Mouse (Mus musculus): Measurements from ENCODE around the gene Tmed9.

Gene Tmed9

DNA sequence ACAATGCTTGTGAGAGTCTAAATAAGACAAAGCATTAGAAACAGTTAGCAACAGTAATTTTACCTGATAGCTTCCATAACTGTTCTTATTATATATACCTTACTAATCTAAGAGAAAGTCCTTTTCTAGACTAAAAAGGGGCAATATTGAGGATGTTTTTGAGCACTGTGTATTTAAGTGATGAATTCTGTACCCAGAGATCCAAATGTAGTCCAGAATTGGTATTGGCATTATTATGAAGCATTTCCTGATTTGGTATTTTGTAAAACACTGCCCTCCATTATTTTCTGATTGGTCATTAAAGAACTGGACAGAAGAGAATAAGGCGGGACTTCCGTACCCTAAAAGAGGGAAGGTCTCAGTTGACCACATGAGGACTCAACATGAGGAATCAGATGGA lies at the start of gene Tmed9:
TSS of gene Tmed9 (plus strand) at position 301 of the 400 bp plus-strand sequence.
- DNase-seq (ENCODE audit: low spot score) = no peak

DNA sequence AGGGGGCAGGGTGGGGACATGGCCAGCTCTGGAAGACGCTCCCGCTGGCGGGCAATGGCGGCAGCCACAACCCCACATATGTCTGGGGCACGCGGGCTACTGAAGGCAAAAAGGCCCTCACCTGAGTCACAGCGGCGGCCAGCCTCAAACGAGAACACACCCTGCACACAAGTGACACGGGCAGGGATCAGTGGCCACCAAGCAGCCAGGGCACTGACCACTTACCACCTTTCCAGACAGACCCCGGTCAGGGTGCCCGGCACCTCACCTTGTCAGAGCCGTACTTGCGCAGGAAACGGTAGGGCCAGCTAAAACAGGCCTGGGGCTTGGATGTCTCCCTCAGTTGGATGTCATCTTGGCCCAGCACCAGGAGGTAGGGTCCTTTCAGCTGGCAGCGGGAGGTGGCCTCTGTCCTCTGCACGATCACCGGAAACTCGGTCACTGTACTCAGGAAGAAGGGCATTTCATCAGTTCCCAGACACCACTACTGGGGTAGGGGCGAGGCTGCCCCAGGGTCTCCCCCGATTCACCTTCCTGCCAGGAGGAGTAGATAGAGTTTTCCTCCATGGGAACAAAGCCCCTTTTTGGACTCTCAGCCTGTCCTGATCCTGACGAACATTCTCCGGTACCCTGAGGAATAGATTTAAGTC lies 49.5 kb upstream of the Tmed9 start:
- no peak for DNase-seq (ENCODE audit: low spot score)

DNA sequence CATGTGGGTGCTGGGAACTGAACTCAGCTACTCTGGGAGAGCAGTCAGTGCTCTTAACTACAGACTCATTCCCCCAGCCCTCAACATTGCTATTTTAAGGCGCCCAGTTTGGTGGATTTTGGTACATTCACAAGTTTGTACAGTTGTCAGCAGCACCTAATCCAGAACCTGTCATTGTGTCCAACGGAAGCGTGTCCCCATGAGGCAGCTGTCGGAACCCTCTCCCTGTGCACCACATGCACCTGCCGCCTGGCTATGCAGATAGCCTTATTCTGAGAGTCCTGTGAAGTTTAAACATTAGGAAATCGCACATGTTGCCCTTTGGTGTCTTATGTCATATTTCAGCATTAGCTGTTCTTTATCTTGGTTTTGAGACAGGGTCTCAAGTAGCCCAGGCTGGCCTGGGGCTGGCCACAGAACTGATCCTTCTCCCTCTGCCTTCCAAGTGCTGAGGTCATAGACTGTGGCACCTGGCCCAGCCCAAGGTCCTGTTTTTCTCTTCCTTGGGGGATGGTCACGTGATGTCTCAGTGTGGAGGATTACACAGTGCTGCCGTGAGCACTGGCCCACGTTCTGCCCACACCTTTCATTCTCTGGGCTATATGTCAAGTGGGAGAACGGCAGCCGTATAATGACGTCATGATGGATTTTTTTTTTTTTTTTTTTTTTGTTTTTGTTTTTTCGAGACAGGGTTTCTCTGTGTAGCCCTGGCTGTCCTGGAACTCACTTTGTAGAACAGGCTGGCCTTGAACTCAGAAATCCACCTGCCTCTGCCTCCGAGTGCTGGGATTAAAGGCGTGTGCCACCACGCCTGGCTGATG lies 47.6 kb upstream of the Tmed9 start:
- no peak for DNase-seq (ENCODE audit: low spot score)

DNA sequence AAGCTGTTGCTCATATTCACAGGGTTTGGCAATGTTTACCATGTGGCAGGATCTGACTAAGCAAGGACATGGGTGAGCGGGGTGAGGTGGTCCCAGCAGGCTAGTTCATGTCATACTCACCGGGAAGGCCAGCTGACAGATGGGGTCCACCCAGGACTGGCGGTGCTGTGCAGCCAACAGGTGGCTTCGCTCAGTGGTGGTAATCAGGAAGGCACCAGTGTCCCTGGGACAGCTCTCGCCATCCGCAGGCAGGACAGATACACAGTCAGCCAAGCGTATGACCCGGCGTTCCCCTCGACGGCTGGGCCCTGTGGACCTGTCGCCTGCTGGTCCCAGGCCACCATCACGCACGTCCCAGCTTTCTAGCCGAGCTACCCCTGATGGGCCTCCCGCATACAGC lies 46.3 kb upstream of the Tmed9 start:
- DNase-seq (ENCODE audit: low spot score) = no peak

DNA sequence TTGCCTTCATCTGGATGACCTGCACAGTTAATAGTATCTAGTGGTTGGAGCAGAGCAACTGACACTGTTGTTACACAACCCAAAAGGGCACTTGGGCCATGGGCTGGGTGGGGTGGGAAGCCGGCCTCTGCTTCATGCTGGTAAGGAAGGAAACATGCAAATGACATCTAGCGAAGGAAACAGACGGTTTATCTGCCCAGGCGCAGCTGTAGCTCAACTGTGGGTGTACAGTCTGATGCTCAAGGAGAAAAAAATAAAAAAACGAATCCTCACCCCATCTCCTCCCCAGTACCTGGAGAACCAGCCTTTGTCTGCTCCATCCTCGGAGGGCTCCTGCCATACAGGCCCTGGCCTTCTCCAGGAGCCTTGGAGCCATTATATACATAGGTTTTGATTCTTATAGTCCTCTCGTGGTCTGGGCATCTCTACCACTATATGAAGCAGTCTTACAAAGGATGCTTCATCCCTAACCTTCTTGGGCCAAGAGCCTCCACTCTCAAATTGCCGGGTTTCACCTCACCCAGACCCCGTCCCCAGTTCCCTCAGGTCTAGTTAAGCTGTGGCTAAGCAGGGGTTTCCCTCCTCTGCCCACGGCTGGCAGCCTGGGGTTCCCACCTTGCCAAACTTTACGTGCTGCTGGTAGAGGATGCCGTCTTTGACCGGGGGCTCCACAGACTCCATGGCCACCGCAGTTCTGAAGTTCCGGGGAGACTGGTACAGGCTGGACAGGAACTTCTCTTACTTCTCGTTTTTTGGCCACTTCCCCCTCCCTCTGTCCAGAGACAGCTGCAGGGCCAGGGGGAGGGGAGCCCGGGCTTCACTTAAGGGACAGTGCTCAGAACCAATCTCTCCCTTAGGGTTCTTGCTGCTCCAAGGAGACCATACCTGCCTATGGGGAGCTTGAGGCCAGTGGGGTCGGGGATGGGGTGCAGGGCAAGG lies 45.4 kb upstream of the Tmed9 start:
- DNase-seq (ENCODE audit: low spot score) = no peak

DNA sequence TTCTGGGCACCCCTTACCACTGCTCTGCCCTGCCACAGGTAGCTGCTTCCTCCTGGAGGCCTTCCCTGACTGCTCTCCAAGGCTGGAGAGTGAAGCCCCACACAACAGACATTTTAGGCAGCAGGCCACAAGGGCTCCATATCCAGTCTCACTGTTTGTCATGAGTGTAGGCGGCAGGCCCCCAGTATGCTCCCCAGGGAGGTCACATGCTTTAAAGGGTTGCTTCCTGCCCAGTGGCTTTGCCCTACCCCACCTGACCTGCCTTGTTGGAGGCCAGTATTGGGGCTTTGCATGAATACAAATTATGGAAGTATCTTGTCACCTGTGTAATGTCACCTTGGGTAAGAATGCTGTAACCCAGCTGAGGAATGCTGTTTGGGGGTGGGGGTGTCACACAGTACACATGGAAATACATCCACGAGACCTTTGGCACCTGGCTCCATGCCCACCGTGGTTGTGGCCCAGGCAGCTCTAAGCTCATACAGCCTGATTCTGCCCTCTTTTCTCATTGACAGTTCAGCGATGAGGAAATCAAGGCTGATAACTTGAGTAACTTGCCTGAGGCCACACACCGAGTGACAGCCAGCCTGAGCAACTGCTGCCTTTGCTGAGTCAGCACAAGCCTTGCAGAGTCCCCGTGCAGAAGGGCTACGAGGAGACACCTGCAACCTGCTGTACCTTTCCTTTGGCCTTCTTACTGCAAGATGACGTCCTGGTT lies 44.2 kb upstream of the Tmed9 start, which contains the start of gene Dok3:
TSS of gene Dok3 (minus strand) at position 99 of the 718 bp plus-strand sequence.
- no peak for DNase-seq (ENCODE audit: low spot score)

DNA sequence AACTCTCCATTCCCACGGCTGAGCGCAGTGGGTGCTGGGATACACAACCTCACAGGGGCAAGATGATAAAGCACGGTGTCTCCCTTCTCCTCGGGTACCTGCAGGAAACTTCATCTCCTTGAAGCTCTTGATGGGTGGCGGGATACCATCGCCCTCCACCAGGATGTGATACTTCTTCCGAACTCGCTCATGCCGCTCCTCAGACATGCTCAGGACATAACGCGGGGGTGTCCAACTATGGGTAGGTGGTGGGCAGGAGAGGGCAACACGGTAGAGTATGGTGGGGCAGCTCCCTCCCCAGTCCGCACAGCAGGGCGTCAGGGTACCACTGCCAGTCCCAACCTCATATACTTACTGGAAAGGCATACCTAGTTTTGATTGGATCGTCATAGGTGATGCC lies 38.3 kb upstream of the Tmed9 start:
- no peak for DNase-seq (ENCODE audit: low spot score)

DNA sequence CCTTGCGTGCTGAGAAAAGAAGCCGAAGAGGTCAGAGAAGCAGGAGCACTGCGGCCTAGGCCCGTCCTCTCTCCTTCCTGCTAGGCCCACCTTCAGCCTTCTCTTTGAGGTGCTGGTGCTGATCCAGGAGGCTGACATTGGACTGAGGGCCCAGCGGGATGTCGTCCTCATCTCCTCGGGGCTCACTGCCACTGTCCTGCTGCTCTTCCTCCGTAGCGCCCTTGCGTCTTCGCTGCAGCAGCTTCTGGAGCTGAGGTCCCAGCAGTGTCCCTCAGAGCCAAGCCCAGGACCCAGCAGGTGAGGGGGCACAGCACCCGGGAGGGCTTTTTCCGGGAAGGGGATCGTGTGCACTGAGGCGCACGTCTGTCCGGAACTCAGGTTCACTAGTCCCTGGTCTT lies 37.7 kb upstream of the Tmed9 start:
- no peak for DNase-seq (ENCODE audit: low spot score)

DNA sequence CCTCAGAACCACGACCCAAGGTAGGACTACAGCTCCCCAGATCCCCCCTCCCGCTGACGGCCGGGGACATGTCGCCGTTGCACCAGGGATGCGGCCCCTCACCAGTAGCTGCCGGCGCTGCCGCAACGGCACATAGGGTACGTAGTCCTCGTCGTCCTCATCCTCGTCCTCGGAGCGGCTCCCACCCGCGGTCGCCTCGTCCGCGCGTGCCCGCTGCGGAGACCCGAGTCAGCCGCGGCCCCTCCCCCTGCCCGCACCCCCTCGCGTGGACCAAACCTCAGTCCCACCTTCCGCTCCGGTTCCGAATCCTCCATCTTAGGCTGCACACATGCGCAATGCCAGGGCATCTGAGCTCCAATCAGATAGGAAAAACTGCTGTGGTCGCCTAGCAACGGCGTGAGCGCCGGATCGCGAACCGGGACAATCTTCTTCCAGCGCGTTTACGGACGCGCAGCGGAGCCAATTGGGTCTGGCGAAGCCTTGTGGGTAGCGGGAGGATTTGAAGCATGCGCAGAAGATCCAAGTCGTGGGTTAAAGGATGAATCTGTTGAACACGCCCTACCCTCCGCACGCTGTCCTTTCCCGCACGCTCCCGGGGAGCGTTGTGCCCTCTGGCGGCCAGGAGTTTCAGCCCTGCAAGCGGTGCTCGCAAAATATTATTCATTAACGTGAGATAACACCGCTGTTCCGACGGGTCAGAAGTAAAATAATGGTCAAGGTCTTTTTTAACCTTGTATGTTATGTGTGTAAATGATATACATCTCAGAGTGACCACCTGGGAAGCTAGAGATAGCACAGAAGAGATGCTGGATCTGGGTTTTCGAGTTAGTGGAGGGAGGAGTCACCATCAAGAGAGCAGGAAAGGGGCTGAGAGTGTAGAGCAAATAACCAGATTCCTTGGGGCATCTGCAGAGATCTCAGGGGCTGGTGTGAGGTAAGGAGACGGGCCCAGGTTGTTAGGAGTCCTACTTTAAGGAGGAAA lies 37.0 kb upstream of the Tmed9 start, which contains the start of gene Ddx41:
TSS of gene Ddx41 (minus strand) at position 465 of the 982 bp plus-strand sequence.
- peak; percentile 98 for DNase-seq (ENCODE audit: low spot score)

DNA sequence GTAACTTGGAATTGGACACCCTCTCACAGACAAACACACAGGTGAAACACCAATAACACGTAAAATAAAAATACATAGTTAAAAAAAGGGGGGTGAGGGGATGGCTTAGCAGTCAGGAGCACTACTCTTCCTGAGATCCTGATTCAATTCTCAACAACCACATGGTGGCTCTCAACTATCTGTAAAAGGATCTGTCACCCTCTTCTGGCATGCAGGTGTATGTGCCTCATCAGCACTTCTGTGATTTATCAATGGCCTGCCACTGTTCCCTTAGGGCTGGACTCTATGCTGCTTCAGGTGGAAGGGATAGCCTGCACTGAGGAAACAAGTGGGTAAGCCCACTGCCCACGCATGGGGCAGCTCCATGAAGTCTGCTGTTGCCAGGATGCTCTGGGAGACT lies 32.6 kb upstream of the Tmed9 start:
- peak; percentile 35 for DNase-seq (ENCODE audit: low spot score)

DNA sequence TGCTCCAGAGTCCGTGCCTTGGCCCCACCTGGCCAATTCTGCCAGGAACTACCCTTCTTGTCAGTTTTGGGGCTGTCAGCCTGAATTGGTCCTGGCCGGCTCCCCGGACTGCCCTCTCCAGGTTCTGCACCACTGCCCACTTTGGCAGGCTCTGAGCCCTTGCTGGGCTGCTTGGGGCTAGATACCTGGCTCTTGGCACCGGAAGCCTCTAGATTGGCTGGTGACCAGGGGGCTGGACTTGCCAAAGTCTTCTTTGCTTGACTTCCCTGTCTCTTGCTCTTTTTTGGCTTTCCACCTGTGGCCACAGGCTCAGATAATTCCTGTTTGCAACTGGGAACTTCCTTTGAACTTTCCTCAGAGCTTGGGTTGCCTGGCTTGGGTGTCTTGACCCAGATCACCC lies 30.6 kb upstream of the Tmed9 start:
- peak; percentile 54 for DNase-seq (ENCODE audit: low spot score)

DNA sequence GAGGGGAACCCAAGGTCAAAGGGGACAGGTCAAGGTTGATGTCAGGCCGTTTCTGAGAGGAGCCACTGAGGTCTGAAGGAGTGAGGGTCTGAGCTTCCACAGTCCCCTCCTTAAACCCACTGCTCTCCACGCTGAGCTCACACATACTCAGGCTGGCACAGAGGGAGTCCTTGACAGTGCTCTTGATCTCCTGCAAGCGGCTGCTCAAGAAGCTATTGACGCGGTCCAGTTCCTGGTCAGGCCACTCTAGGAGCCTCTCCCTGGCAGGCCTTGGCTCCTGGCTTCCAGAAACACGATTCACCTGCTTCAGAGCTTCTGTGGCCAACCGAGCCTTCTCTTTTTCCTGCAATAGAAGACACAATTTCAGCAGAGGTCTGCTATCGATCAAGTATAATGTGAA lies 30.1 kb upstream of the Tmed9 start:
- no peak for DNase-seq (ENCODE audit: low spot score)

DNA sequence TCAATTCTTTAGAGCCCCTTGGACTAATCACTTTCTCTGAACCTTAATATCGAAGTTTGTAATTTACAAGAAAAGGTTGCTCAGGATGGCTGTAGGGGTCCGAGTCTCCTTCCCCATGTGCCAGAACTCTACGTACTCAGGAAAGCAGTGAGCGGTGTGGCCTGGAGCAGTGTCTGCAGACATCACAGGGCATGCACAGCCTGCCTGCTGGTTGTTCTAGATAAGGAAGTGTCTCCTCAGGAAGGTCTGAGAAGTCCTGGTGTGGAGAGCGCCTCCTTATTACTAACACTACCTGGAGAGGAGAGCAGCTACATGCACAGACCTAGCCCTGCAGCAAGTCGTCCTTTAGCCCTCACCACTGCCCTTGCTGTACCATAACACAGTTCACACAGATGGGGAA lies 28.7 kb upstream of the Tmed9 start:
- no peak for DNase-seq (ENCODE audit: low spot score)

DNA sequence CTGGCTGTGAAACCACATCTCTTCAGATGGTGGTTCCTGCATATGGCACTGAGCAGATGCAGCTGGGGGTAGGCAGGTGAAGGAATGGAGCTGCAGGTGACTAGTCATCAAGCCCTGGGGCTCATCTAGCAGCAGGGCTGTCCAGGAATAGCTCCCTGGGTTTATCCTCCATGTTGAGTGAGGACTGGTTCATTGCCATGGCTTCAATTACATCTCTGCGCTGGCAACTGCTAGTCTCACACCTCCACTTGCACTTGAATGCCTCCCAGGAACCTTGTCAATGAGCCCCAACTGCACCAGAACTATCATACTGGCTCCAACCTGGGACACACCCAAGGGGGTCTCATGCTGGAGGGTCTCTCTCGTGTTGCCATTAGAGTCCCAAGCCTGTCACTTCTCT lies 25.6 kb upstream of the Tmed9 start:
- DNase-seq (ENCODE audit: low spot score) = no peak

DNA sequence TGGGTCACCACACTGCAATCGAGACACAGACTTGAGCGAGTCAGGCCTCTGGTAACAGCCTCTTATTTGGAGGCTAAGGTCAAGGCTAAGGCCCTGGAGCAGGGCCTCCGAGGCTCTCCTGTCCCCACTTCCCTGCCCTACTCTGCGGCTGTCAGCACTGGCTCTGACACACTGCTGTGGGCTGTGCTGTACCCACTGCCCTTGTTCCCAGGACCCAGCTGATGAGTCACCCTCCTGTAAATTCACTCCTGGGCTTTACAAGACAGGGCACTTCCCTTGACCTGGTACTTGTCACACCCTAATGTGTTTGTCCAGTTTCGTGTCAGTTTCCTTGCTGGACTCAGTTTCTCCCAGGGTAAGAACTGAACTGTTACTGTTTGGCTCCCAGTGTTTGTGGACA lies 25.1 kb upstream of the Tmed9 start:
- no peak for DNase-seq (ENCODE audit: low spot score)

DNA sequence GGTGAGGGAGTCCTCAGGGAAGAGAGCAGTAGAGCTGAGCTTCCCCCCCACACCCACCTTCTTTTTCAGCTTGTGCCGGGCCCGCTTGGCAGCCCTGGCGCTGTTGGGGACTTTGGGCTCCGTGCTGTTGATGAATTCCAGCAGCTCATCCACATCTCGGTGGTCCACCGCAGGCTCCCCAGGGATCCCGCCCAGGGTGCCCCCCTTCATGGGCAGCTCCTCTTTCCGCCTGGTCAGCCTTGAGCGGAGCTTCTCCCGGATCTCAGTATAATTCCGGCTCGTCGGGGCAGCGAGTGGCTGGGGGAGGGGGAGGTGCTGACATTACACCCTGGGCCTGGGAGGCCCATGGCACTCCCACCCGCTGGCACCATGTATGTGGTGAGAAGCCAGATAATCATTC lies 24.5 kb upstream of the Tmed9 start:
- no peak for DNase-seq (ENCODE audit: low spot score)

DNA sequence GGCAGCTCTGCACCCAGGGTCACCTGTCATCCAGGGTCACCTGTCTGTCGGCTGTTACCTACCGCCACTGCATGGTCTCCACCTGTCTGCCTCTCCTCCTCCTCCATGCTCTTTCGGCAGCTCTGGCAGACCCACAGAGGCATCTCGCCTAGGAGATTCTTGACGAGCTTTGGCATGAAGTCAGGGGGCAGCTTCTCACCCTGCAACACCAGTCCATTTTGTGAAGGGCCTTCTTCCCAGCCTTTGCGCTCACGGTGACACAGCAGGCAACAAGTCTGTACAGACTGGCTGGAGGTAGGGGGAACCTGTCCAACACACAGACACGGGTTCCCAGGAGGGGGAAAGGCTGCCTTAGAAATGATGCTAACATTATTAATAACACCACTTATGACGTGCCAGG lies 17.6 kb upstream of the Tmed9 start:
- no peak for DNase-seq (ENCODE audit: low spot score)

DNA sequence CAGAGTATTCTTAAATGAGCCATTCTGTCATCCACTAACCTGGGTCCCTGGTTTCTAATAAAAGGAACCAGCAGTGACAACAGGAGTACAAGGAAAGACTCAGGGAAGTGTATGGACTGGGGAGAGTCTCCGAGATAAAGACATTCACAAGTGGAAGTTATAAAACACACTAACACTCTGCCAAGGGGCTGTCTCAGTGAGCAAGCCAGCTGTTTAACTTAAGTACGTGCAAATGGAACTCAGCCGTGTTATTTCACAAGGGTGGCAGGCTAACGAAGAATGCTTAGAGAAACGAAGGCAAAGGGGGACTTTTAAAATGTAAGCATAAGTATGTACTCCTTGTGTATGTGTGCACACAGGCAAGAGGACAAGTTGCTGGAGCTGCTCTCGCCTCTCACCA lies 16.0 kb upstream of the Tmed9 start:
- no peak for DNase-seq (ENCODE audit: low spot score)

DNA sequence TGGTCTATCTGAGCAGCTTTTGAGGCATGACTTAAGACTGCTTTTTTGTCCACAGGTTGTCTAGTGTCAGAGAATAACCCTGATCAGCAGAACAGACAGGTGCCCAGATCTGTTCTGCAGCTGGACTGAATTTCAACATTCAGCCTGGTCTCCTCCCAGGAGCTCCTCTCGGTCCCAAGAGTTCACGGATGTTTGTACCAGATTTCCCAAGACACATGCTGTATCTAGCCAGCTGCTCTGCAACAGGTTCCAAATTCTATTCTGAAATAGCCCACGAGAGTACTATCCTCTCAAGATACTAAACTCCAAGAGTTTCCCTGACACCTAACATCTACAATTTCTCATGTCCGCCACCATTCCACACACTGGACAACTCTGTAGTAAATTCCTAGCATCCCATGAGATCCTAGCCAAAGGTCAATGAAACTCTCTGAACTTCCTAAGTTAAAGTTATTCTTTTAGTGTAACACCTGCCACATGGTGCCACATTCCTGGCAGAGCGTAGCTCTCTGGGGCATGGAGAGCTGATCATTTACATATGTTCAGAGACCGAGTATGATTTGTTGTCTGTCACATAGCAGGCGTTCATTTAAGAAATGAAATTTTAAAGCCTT lies 10.2 kb upstream of the Tmed9 start:
- no peak for DNase-seq (ENCODE audit: low spot score)

DNA sequence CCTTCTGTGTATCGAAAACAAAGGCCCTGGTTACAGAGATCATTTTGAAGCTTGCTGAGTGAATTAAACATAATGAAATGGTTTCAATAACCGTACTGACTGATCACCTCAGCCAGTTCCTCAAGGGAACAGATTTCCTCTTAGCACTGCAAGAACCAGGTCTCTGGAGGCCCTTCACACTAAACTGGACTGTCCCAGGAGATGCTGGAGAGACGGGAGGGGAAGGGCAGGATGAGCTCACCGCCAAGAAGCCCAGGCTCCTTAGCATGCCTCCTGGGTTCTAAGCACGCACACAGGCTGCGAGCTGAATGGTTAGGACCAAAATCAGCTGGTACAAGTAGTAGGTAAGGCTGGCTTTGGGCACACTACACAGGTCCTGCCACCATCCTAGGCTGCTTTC lies 6.5 kb upstream of the Tmed9 start:
- no peak for DNase-seq (ENCODE audit: low spot score)

Data from urinary bladder, postnatal 14 days (tissue).